Mouse (Mus musculus) MN1 (cell line): ENCODE measurements around the gene Tfcp2l1.

Experiments
- DNase-seq: peaks from one replicate; pipeline ENCODE4 v3.0.0-alpha.2; 2016; ENCODE audit warnings: low spot score

Tfcp2l1 gene

DNA sequence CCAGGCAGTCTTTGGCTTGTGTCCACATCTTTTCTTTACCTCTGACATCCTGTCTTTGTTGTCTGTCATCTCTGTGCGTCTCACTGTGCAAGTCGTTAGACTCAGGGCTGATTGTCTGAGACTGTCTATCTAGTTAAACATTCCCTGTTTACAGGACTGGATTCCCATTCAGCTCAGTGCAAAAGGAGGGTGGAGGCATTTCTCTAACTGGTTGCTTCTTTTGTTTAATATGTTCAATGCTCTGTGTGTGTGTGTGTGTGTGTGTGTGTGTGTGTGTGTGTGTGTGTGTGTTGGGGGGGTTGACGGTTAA is 23.0 kb downstream of the Tfcp2l1 start:
- no peak for DNase-seq

DNA sequence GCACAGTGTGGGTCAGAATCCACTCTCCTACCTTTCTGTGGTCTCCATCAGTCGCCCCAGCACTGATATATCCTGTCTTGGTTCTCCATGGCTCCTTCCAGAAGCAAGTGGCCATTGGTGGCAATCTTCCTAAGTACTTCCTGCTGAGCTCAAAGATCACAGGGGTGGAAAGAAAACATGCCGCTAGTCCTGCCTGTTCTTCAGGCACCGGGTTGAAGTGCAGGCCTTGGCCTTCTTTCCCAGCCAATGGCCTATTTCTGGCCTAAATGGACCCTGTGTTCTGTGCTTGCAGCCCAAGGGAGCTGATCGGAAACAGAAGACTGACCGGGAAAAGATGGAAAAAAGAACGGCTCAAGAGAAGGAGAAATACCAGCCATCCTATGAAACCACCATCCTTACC is 31.0 kb downstream of the Tfcp2l1 start:
- DNase-seq: no peak

DNA sequence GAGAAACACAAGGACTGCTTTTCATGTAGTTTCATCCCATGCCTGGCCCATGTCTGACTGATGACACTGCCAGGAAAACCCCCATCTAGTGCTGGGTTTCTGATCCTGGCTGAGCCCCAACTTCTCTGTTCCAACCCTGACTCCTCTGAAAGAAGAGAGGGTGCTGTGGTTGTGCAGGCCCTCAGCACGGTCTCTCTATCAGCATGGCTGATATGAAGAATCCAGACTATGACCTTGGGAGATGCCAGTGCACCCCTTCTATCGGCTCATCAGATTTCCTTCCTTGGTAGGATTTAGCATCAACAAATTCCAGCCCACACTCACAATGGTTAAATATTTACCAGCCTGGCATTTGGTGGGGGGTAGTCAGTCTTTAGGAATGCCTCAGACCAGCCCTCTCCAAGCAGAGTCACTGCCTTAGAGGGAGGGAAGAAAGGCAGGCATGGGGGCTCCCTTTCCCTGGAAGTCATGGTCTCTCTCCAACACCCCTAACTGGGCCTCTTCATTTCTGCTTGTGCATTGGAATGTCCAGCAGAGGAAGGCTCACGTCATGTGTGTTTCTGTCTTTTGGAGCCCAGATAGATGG is 33.2 kb downstream of the Tfcp2l1 start:
- DNase-seq: no peak

DNA sequence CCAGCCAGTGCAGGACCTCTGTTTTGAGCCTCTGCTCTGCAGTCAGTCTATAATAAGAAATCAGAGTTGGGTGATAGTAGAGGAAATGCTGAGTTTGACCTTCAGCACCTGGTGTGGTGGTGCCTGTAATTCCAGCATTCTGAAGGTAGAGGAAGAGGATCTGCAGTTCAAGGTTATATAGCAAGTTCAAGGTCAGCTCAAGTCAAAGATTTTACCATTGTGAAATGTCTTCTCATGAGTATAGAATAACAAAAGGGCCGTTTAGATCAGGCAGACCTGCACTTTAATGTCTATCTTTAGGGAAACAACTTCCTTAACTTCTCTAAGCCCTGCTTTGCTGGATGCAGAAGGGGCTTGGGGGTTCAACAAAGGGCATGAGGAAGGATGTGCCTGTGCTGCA is 35.3 kb downstream of the Tfcp2l1 start:
- DNase-seq: no peak

DNA sequence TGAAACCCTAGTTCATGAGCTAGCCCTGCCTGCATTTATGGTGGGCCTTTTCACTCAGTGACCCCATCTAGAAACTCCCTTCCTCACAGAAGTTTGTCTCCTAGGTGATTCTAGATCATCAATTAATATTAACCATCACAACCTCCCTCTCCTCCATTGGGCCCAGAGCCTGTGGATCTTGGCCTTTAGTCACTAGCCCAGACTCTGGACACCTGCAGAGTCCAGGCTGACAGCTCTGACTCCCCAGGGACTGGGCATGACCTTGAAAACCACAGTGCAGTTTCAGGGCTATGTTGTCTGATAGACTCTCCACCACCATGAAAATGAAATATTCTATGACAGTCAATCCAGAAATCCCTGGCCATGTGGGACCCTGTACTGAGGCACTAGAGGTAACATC is 39.8 kb downstream of the Tfcp2l1 start:
- no peak for DNase-seq

DNA sequence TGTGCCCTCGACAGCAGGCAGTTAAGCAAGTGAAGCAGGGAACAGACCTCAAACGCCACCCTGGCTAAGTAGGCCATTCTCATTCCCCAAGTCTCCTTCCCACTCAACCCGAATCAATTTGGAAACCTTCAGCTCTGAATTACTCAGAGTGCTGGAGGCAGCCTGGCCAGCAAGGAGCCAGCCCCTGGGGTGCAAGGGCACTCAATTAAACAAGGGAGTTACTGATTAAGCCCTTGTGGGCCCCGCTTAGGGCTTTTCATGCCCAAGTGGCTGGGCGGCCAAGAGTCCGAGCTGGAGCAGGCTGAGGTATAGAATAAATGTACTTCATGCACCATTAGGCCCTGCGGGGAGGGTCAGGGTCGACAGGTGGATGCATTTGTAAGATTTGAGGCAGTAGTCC is 44.5 kb downstream of the Tfcp2l1 start:
- DNase-seq: no peak

DNA sequence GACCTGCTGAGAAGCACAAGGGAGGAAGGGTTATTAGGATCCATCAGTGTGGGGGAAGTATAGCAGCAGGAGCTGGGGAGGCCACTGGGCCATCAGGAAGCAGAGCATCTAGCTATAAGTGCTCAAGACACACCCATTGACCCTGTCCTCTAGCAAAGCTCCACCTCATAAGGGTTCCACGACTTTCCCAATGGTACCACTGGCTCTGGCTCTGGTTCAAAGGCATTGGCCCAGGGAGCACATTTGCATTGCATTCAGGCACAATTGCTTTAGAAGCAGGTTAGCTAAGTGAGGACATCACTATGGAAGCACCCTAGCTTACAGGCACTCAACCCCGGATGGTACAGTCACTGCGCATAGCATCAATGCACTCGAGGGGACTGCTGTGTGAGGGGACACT is 46.4 kb downstream of the Tfcp2l1 start:
- DNase-seq: no peak

DNA sequence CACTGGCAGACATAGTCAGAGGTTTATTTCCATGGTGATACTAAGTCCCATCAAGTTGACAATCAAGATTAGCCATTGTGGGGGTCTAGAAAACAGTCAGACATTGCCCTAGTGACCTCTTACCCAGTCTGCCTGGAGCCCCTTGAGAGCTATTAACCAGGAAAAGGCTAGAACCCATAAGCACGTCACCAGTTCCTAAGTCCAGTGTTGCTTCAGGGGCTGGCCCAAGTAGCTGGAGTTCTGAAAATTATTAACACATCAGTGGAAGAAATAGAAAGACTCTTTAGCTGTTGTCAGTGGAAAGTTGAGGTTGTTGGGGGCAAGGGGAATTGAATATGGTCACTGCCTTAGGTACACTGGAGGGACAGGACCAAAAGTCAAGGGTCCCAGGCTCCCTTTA is 54.2 kb downstream of the Tfcp2l1 start:
- no peak for DNase-seq

DNA sequence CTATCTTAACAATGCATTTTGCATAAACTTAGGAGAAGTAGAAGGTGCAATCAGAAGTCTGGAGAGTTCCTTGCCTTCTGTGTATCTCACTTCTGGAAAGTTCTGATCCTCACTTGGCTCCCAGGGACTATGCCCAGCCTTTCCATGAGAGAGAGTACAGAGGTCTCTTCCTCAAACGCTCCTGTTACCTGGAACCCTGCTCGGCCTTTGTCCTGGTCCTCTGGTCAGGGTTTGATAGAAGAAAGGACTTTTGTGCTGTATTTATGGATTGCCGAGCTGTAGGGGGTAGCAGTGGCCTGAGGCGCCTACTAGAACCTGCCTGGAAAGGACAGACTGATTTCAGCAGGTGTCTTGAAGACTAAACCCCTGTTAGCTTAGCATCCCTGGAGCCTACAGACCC is 55.9 kb downstream of the Tfcp2l1 start:
- no peak for DNase-seq

DNA sequence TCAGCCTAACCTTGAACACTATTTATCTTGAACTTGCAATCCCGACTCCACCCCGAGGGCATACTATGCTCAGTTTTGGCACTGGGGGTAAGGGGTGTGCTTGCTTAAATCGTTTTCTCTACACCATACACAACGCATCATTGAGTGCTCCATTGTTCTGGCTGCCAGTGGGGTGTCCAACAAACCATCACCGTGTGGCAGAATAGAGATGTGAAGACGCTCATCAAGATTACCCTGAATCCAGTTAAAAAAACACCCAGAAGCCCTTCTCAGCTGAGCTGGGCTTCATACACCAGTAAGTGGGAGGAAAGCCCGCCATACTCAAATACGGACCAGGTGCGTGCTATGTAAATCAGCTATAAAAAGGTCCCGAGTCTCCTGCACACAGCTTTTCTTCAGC is 60.0 kb downstream of the Tfcp2l1 start:
- DNase-seq: no peak

DNA sequence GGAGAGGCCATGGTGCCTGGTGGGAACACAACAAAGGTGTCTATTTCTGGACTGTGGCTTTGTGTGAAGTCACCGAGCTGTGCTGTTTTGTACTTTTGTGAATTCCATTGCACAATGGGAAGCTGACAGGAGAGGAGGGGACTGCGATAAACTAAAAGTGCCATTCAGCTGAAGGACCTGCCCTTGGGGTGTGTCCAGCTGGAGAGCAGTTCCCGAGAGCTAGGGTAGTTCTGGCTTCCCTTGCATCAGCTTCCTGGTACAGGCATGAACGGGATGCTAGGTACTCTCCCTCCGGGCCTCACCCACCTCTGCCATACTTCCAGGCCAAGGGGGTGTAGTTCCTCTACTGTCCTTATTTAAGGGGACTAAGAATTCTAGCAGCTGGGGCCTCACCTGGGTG is 62.1 kb downstream of the Tfcp2l1 start:
- DNase-seq: no peak

DNA sequence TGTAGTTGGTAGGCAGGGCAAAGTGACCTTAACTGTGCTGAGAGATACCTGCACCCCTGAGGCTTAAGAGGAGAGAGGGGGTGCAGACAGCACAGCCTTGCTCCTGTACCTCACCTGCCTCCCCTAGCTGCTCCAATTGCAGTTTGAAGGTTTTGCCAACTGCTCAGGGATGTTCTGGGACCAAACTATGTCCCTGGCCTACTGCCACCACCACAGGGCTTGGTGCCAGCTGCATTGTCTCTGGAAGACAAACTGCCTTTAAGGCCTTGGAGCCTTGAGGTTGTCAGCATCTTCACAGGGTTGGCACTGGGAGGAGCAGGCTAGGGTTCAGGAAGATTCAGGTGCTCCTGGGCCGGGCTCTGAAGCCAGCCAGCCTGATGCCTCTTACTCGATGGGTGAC is 66.7 kb downstream of the Tfcp2l1 start:
- DNase-seq: no peak

DNA sequence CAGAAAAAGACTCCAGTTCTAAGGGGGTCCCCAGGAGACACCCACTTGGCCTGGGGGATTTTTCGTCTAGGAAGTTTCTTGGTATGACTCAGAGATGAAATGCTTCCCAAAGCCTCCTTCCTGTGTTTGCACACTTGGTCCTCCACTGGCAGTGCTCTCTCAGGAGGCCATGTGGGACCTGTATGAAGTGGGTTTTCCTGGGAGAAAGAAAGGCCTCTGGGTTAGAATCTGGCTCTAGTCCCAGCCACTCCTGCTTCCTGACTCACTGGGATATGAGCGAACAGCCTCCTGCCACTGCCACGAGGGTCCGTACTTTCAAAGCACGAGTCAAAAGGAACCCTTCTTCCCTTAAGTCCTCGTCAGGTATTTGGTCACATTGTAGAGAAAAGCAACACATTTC is 70.2 kb downstream of the Tfcp2l1 start:
- no peak for DNase-seq

DNA sequence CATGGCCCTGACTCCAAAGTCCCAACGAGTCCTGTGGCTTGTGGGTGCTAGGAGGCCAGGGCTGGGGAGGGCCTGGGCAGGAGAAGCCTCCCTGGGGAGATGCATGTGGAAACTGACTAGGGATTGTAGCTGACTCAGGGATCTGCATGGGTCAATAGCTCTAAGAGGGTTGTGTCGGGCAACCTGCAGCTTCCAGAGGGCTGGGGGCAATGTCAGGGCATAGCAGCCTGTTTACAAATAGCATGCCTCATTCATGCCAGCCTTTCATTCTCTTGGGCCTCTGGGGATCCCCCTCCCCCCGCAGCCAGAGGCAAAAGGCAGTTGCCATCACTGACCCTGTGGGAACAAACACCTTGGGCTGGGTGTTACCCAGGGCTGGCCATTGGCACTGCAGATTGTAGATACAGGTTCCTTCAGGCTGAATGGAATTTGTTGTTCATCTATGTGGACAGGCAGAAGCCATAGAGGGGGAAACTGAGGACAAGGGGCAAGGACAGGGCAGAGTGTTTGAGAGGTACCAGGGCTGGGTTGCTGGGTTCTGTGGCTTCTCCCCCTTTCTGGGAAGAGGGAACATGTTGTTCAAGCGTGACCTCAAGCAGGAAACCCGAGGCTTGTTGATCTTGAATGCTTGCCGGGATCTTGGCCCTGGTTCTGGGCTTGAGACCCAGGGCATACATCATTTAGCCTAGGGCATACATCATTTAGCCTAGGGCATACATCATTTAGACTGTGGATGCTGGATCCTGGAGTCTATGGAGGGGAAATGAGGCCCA is 71.6 kb downstream of the Tfcp2l1 start:
- no peak for DNase-seq

DNA sequence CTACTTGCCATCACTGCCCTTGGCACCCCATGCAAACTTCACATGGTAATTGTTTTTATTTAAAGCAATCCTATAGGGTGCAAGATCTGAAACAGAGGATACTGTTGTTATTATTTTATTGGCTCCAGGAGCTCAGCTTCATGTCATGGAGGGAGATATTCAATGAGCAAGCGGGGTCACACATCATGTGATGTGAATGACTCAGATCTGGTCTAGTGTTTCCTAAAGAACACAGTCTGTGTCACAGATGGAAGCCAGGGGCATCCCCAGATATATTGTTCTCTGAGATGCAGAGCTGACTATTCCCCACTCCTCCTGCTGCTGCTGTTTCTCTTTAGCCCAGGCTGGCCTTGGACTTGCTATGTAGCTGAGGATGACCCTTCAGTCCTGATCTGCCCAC is 72.2 kb downstream of the Tfcp2l1 start:
- DNase-seq: no peak

DNA sequence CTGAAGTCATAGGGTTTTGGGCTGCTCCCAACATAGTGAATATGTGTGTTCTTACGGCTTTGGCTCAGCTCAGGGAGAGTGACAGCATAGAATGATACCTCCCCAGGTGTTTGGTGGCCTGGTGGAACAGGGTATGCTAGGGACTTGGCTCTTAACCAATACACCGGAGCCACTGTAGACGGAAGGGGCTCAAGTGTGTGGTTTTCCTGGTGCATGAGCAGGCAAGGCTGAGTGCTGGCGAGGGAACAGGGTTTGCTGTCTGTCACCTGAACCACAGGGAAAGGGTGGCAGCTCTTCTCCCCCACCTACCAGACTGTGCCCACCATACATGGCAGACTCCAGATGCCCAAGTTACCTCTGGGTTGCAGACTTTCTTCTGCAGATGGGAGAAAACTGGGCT is 83.9 kb downstream of the Tfcp2l1 start:
- DNase-seq: no peak

DNA sequence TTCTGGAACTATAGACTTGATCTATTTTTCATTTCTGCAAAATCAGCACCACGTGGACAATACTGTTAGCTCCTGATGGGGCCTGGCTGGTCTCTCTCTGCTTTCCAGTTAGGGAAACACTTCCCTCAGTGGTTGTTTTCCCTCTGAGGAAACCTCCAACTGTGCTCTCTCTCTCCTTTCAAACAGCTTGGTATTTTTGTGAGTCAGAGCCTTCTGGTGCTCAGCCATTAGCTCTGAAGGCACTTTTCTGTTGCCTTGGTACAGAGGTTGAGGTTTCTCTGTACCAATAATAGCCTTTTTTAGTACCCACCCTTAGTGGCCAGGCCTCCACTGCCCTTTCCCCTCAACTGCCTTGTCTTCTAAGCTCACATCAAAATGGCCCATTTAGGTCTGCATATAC is 88.5 kb downstream of the Tfcp2l1 start:
- no peak for DNase-seq

DNA sequence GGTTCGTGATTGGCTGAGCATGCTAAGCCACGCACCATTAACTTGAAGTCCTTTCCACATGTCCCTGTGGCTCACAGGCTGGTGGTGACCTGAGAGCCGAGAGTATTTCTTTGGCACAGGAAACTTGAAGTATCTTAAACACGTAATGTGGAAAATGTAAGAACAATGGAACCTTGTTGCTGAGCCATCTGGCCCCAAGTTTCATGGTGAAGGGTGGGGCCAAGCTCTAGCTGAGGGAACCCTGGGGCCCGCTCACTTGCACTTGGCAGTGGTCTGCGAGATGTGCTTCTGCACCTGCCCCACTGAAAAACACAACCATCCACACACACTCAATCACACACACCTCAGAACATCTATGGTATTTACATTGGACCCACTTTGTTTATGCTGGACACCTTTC is 90.3 kb downstream of the Tfcp2l1 start:
- no peak for DNase-seq

DNA sequence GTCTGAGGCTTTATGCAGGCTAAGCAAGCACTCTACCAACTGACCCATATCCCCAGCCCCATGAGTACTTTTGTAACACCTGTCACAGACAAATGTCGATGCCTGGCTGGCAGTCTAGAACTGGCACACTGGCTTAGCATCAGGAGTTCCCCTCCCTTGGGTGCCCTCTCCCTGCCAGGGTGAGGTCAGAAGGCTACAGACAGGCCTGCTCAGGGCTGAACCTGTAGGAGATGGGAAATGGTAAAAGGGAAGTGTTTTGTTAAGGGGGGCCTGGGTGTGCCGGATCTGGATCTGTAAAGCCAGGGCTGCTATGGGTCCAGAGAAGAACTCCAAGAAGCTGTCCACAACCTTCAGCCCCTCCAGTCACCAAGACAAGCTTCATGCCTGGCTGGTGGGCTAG is 92.0 kb downstream of the Tfcp2l1 start:
- DNase-seq: no peak

DNA sequence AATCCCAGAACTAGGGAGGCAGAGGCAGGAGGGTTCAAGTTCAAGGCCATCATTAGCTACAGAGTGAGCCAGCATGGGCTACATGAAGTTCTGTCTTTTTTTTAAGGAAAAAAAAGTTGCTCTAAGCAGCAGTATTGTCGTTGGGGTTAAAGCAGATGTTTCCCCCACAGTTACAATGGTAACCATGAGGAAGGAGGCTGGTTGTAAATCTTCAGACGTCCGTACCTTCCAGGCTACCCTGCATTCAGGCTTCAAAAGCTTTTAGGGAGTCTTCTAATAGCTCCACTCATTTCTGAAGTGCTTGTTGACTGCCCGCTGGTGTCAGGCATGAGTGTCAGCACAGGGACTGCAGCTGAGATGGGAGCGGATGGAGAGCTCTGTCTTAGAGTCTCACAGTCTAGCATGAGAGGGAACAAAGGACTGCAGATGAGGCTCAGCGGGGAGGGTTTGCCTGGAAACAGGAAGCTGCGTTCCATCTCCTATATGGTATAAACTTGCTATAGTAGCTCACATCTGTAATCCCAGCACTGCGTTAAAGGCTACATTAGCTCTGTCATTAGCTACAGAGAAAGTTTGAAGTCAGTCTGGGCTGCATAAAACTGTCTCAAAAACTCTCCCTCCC is 92.8 kb downstream of the Tfcp2l1 start:
- DNase-seq: no peak

DNA sequence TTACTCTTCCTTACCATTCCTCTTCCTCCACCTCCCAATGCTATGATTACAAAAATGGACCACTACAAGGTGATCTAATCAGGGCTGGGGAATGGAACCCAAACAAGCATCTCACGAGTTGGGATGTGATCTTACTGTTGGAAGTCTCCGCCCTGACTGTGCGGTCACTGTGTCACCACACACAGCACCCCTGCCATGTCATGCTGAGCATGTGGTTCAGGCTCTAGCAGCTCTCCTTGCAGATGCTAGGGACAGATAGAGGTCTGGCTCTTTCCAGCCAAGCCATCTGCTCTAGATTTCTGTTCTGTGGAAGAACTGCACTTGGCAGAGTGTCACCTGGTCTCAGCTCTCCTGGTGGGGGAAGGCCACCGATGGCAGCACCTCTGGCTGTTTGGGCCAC is 99.3 kb downstream of the Tfcp2l1 start:
- DNase-seq: no peak

DNA sequence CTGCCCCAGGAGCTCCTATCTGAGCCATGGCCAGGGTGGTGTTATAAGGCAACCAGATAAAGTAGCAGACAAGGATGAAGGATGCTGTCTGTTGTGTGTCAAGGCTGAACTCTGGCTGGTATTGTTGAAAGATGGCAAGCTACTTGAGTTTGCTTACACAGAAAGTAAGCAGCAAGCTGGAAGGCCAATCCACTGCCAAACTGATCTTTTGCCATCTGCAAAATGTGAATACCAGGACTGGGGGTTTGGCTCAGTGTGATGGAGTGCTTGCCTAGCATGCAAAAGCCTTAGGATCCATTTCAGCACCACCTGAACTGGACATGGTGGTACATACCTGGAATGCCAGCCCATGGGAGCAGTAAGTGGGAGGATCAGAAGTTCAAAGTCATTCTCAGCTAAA is 101.1 kb downstream of the Tfcp2l1 start:
- no peak for DNase-seq
